Comparison of ENCODE assay signal across 7 mouse cellular contexts in genomic region chrX:56821765-56822603, GRCm38 (mm10). TPM values are rescaled to one million over a fixed set of nuclear protein-coding genes. Genes with fewer than 3 reads are reported as not detected.
DNase-seq lines count a peak whose midpoint lies in the region; ATAC-seq and TF ChIP-seq lines count a peak whose summit lies in the region.

Map7d3 (minus strand) TSS chrX:56822326.

- H3K4me1 ChIP-seq in bone marrow macrophage, adult 2 months (ENCODE audit: control insufficient read depth, insufficient read depth, low read length), result no peaks in the 10 kb centered on the region
- H3K4me1 ChIP-seq in kidney, postnatal 0 days (replicated peaks; ENCODE audit: insufficient read depth, low read length), result no peaks in the 10 kb centered on the region
- H3K4me1 ChIP-seq in stomach, embryonic 14.5 days (ENCODE audit: control insufficient read depth, insufficient read depth, low read length), result no peaks in the 10 kb centered on the region

- ATAC-seq in granulocyte monocyte progenitor cell, adult 5-6 weeks (replicated peaks; ENCODE audit: poor library complexity, severe bottlenecking), result peak; percentile 87
- ATAC-seq in kidney, postnatal 0 days (replicated peaks; ENCODE audit: low FRiP score, low read depth), result peak; percentile 54; the same call in 1 of the 2 replicates
- ATAC-seq in stomach, embryonic 14.5 days (ENCODE audit: insufficient number of reproducible peaks, insufficient read depth, low FRiP score, low read depth), result peak; percentile 77; the same call in 1 of the 2 replicates

- peak within 1 kb of the TSS; percentile 35 for H3K4me3 ChIP-seq in bone marrow macrophage, adult 2 months (ENCODE audit: insufficient read depth, low read length)
- H3K4me3 ChIP-seq in kidney, postnatal 0 days (replicated peaks; ENCODE audit: low read depth, low read length), result peak within 1 kb of the TSS; percentile 41
- peak within 1 kb of the TSS; percentile 40 for H3K4me3 ChIP-seq in stomach, embryonic 14.5 days (ENCODE audit: low read depth, low read length)

- H3K9me3 ChIP-seq in kidney, postnatal 0 days (replicated peaks; ENCODE audit: low read length), result no peaks in the 10 kb centered on the region
- H3K9me3 ChIP-seq in stomach, embryonic 14.5 days (ENCODE audit: control insufficient read depth, low read depth, low read length), result no peaks in the 10 kb centered on the region

- TF ChIP-seq POLR2A in bone marrow macrophage, adult 2 months (IDR thresholded peaks at IDR 0.05; ENCODE audit: borderline replicate concordance, low read depth, low read length), result no peak

- DNase-seq in NIH3T3 (ENCODE audit: low read depth), result peak; percentile 33
- peak; percentile 5 for DNase-seq in kidney, postnatal 0 days (ENCODE audit: low spot score)
- peak; percentile 11 for DNase-seq in lung, postnatal 36 days
- DNase-seq in cerebellum, adult 8-10 months, result no peak

- peak within 1 kb of the TSS; percentile 69 for H3K4me2 ChIP-seq in kidney, postnatal 0 days (ENCODE audit: low read length)
- peak within 1 kb of the TSS; percentile 60 for H3K4me2 ChIP-seq in stomach, embryonic 14.5 days (replicated peaks; ENCODE audit: low read depth, low read length)

- H3K9ac ChIP-seq in kidney, postnatal 0 days (ENCODE audit: low read depth, low read length), result 0 out of 2 replicates have a peak within 1 kb of the TSS, but pooled peaks have one; percentile 35
- H3K9ac ChIP-seq in stomach, embryonic 14.5 days (replicated peaks; ENCODE audit: low read depth, low read length), result no peak within 1 kb of the TSS

- WGBS in kidney, postnatal 0 days, result 21% methylated on average over 35 of the region's 35 CpGs
- 19% methylated on average over 35 of the region's 35 CpGs for WGBS in stomach, embryonic 14.5 days

- no peak for TF ChIP-seq CTCF in bone marrow macrophage, adult 2 months (IDR thresholded peaks at IDR 0.05; ENCODE audit: low read depth, low read length)
- no peak for TF ChIP-seq CTCF in kidney, postnatal 0 days (IDR thresholded peaks at IDR 0.05; ENCODE audit: low read depth)

- no peak within 1 kb of the TSS for H3K27ac ChIP-seq in bone marrow macrophage, adult 2 months (ENCODE audit: insufficient read depth, low read depth, low read length)
- no peak within 1 kb of the TSS for H3K27ac ChIP-seq in kidney, postnatal 0 days
- no peak within 1 kb of the TSS for H3K27ac ChIP-seq in stomach, embryonic 14.5 days (ENCODE audit: low read length)

- no peaks in the 10 kb centered on the region for H3K27me3 ChIP-seq in kidney, postnatal 0 days (ENCODE audit: insufficient read depth, low read length)
- no peaks in the 10 kb centered on the region for H3K27me3 ChIP-seq in stomach, embryonic 14.5 days (ENCODE audit: control insufficient read depth, insufficient read depth, low read length)

- H3K36me3 ChIP-seq in kidney, postnatal 0 days (ENCODE audit: insufficient read depth, low read length), result no peaks in the 10 kb centered on the region
- H3K36me3 ChIP-seq in stomach, embryonic 14.5 days (ENCODE audit: control insufficient read depth, insufficient read depth, low read length), result no peaks in the 10 kb centered on the region

RNA-seq across cellular contexts. Expression of gene Map7d3, which starts in this region (rescaled TPM):
- 1.0 TPM in 2 replicates for polyA plus RNA-seq in bone marrow macrophage, adult 2 months (2012; ENCODE audit: insufficient read depth, insufficient read length, missing spikeins)
- total RNA-seq in granulocyte monocyte progenitor cell, adult 5-6 weeks (2014; fragmentation: Nextera tagmentation), result 6.4 and 7.1 TPM in 2 replicates
- total RNA-seq in granulocyte monocyte progenitor cell, adult 5-6 weeks (2017), result 4.9 and 8.6 TPM in 2 replicates
- 2.6 and 3.0 TPM in 2 replicates for polyA plus RNA-seq in kidney, postnatal 0 days (2015; fragmentation: Nextera tagmentation; extraction: Ambion mirVana)
- polyA plus RNA-seq in stomach, embryonic 14.5 days (2014; fragmentation: Nextera tagmentation; extraction: Ambion mirVana), result 3.4 and 3.7 TPM in 2 replicates
